In the genomic region with DNA sequence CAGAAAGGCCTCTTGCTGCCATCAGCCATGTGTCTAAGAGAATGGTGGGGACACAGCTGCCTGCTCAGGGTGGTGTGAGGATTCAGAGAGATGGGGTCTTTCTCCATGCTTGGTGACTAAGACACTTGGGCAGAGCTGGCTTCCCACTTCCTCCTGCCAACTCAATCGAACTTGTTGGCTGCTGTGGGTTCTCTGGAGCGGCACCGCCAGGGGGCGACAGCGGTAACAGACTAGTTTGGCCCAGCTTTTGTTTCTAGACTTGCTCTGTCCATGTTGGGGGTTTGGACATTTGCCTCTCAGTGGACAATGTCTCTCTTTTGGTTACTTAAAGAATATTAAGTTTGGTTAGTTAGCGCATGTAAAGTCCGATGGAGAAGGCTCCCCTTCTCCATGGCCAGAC, we compare ENCODE assay signal across 8 mouse cellular contexts. TPM values are rescaled to one million over a fixed set of nuclear protein-coding genes. Genes with fewer than 3 reads are reported as not detected.
DNase-seq lines count a peak whose midpoint lies in the region; TF ChIP-seq lines count a peak whose summit lies in the region.
"Had no signal": no experiment of that assay in that cellular context is flagged by ENCODE, and none has a peak within 500 bp of the region (broad histone marks: within the 10 kb centered on the region; RNA-seq: fewer than 3 reads in every experiment).

No protein-coding gene starts in this region.

- H3K36me3 ChIP-seq in C2C12 (ENCODE audit: control insufficient read depth, insufficient read depth): peaks cover 85% of the 10 kb centered on the region
- H3K36me3 ChIP-seq in ES-Bruce4 (ENCODE audit: control insufficient read depth, insufficient read depth, low read length, poor library complexity, severe bottlenecking): no peaks in the 10 kb centered on the region

- no peak overlapping the region for H3K9ac ChIP-seq in ES-Bruce4 (ENCODE audit: low read depth, poor library complexity, severe bottlenecking)
- H3K9ac ChIP-seq: limb, embryonic 15.5 days had no signal

- no peak overlapping the region for H3ac ChIP-seq in C2C12 (ENCODE audit: control insufficient read depth, insufficient read length, low read depth)

- TF ChIP-seq POLR2A in ES-Bruce4 (IDR thresholded peaks at IDR 0.05; ENCODE audit: insufficient read depth, low read length): no peak
- no peak for TF ChIP-seq POLR2A in cerebellum, adult 2 months (IDR thresholded peaks at IDR 0.05; ENCODE audit: borderline replicate concordance, insufficient read depth, low read length)

- TF ChIP-seq EP300 in ES-Bruce4 (IDR thresholded peaks at IDR 0.05; ENCODE audit: insufficient read depth, low read depth, low read length): no peak

- no peaks in the 10 kb centered on the region for H3K4me1 ChIP-seq in ES-Bruce4 (ENCODE audit: control insufficient read depth, insufficient read depth, low read length)
- peaks cover 17% of the 10 kb centered on the region for H3K4me1 ChIP-seq in cerebellum, adult 2 months (ENCODE audit: control insufficient read depth, insufficient read depth, low read length)

- DNase-seq in cerebellum, adult 2 months: peak; percentile 76 to 80
- DNase-seq in gastrocnemius, postnatal 10 days: peak; percentile 91
- DNase-seq in layer of hippocampus, adult 8-10 months (ENCODE audit: low spot score in 2 of 2): peak; percentile 64 to 85
- peak; percentile 93 for DNase-seq in lung, postnatal 14 days
- DNase-seq in skeletal muscle tissue, adult 2 months (ENCODE audit: low read depth, low spot score): peak; percentile 73

- TF ChIP-seq CTCF in C2C12 (IDR thresholded peaks at IDR 0.05; ENCODE audit: control insufficient read depth, insufficient read depth, insufficient read length) (peak; percentile 85), ES-Bruce4 (IDR thresholded peaks at IDR 0.05; ENCODE audit: low read depth, low read length) (peak; percentile 73)
- peak; percentile 80 for TF ChIP-seq CTCF in cerebellum, adult 2 months (IDR thresholded peaks at IDR 0.05; ENCODE audit: borderline replicate concordance, insufficient read depth, low read depth, low read length)

- H3K4me3 ChIP-seq in C2C12 (ENCODE audit: insufficient read depth, poor library complexity, severe bottlenecking) (no peak overlapping the region), ES-Bruce4 (ENCODE audit: low read depth, low read length) (no peak overlapping the region)
- no peak overlapping the region for H3K4me3 ChIP-seq in cerebellum, adult 2 months (replicated peaks; ENCODE audit: insufficient read depth, low read depth, low read length)
- H3K4me3 ChIP-seq: limb, embryonic 15.5 days had no signal

- H3K9me3 ChIP-seq in ES-Bruce4 (replicated peaks; ENCODE audit: control insufficient read depth, insufficient read depth, low read length, poor library complexity, severe bottlenecking): no peaks in the 10 kb centered on the region
- H3K9me3 ChIP-seq: limb, embryonic 15.5 days had no signal

- H3K27me3 ChIP-seq in C2C12 (ENCODE audit: control insufficient read depth, insufficient read depth, insufficient read length) (no peaks in the 10 kb centered on the region), ES-Bruce4 (ENCODE audit: control insufficient read depth, insufficient read depth, low read length, poor library complexity, severe bottlenecking) (no peaks in the 10 kb centered on the region)
- H3K27me3 ChIP-seq in cerebellum, adult 2 months (ENCODE audit: control insufficient read depth, insufficient read depth, low read length): no peaks in the 10 kb centered on the region
- H3K27me3 ChIP-seq: limb, embryonic 15.5 days had no signal

- H3K79me3 ChIP-seq in C2C12 (ENCODE audit: low read depth): no peaks in the 10 kb centered on the region

- 29% methylated on average over 7 of the region's 7 CpGs for WGBS in cerebellum, adult 2 months

- H3K79me2 ChIP-seq in C2C12 (ENCODE audit: control insufficient read depth, insufficient read depth): no peaks in the 10 kb centered on the region

- H3K27ac ChIP-seq in ES-Bruce4 (ENCODE audit: insufficient read depth, low read length): no peak overlapping the region
- no peak overlapping the region for H3K27ac ChIP-seq in cerebellum, adult 2 months (ENCODE audit: insufficient read depth, low read length)
- H3K27ac ChIP-seq: limb, embryonic 15.5 days had no signal

TF ChIP-seq in C2C12, 6 proteins besides CTCF, POLR2A, EP300 and RAD21:
- TF ChIP-seq MYOD1 (IDR thresholded peaks at IDR 0.05; ENCODE audit: control insufficient read depth, insufficient read length, low read depth) (no peak), FOSL1 (IDR thresholded peaks at IDR 0.05; ENCODE audit: insufficient read depth, low read length, poor library complexity, severe bottlenecking) (no peak), MYOG (IDR thresholded peaks at IDR 0.05; ENCODE audit: control insufficient read depth, extremely low read depth, insufficient read length) (no peak), CEBPB (IDR thresholded peaks at IDR 0.05; ENCODE audit: low read depth) (no peak), MAX (IDR thresholded peaks at IDR 0.05) (no peak), USF1 (IDR thresholded peaks at IDR 0.05; ENCODE audit: low read depth) (no peak)

RNA-seq across cellular contexts. Expression of a gene that starts 14.7 kb away (rescaled TPM):
- polyA plus RNA-seq in C2C12 (2012; fragmentation: generic; extraction: Trizol): not detected
- not detected in 2 replicates for polyA plus RNA-seq in ES-Bruce4 (2011; ENCODE audit: insufficient read depth, insufficient read length, low read depth, missing spikeins)
- polyA plus RNA-seq in cerebellum, adult 2 months (2012; rRNA removed): 2.7 and 3.2 TPM in 2 replicates
- not detected for total RNA-seq in gastrocnemius, postnatal 10 days (2021)
- 1 to 10 TPM; 1.4 to 3.0 (median 2.1) TPM for total RNA-seq in layer of hippocampus, adult 8-10 months (2022)
- polyA plus RNA-seq: limb, embryonic 15.5 days had no signal

RNA-seq across cellular contexts. Expression of a gene that starts 24.6 kb away (rescaled TPM):
- polyA plus RNA-seq in C2C12 (2012; fragmentation: generic; extraction: Trizol) (0.02 TPM), ES-Bruce4 (2011; ENCODE audit: insufficient read depth, insufficient read length, low read depth, missing spikeins) (2.0 and 2.2 TPM in 2 replicates)
- polyA plus RNA-seq in cerebellum, adult 2 months (2012; rRNA removed): 9.4 and 10.0 TPM in 2 replicates
- total RNA-seq in gastrocnemius, postnatal 10 days (2021): not detected
- 1 to 10 TPM; 1.4 to 3.1 (median 2.2) TPM for total RNA-seq in layer of hippocampus, adult 8-10 months (2022)

RNA-seq across cellular contexts. Expression of a gene that starts 34.3 kb away (rescaled TPM):
- polyA plus RNA-seq in C2C12 (2012; fragmentation: generic; extraction: Trizol): 9.7 TPM
- polyA plus RNA-seq in ES-Bruce4 (2011; ENCODE audit: insufficient read depth, insufficient read length, low read depth, missing spikeins): 2.2 and 3.3 TPM in 2 replicates
- 6.0 and 6.1 TPM in 2 replicates for polyA plus RNA-seq in cerebellum, adult 2 months (2012; rRNA removed)
- total RNA-seq in gastrocnemius, postnatal 10 days (2021): 1 to 10 TPM; 3.3 to 5.0 TPM
- 1 to 10 TPM; 4.6 to 5.5 (median 4.8) TPM for total RNA-seq in layer of hippocampus, adult 8-10 months (2022)
